Mouse (Mus musculus) limb, embryonic 13.5 days (tissue): ENCODE measurements around the gene Upf1. TPM values are rescaled to one million over a fixed set of nuclear protein-coding genes. Genes with fewer than 3 reads are reported as not detected.

Experiments used
- ATAC-seq: fragments of 200-750 bp; cut with Nextera tagmentation; 2 replicates; pipeline ENCODE4 v1.8.0; 2017; ENCODE audit warnings: low read depth, moderate number of reproducible peaks, moderate TSS enrichment; ENCODE audit not compliant: low FRiP score
- H3K27ac ChIP-seq: fragments of 300-500 bp; sonication (generic); 2 replicates; pipeline ENCODE4 v1.5.1; 2015; ENCODE audit warnings: inconsistent platforms, mild to moderate bottlenecking, moderate library complexity
- H3K27me3 ChIP-seq: fragments of 300-500 bp; sonication (generic); 2 replicates; pipeline ENCODE4 v1.6.1; 2015; ENCODE audit warnings: mild to moderate bottlenecking, inconsistent platforms
- H3K36me3 ChIP-seq: fragments of 300-500 bp; sonication (generic); 2 replicates; pipeline ENCODE4 v1.6.1; 2015; ENCODE audit warnings: inconsistent platforms, mild to moderate bottlenecking, moderate library complexity
- H3K4me1 ChIP-seq: fragments of 300-500 bp; sonication (generic); 2 replicates; pipeline ENCODE4 v1.6.1; 2015; ENCODE audit warnings: inconsistent platforms
- H3K4me2 ChIP-seq: fragments of 300-500 bp; sonication (generic); replicated peaks from 2 replicates; pipeline ENCODE4 v1.6.1; 2015; ENCODE audit warnings: inconsistent platforms, mild to moderate bottlenecking, moderate library complexity
- H3K4me3 ChIP-seq: fragments of 300-500 bp; sonication (generic); 2 replicates; pipeline ENCODE4 v1.5.1; 2015; ENCODE audit warnings: moderate library complexity, mild to moderate bottlenecking, inconsistent platforms
- H3K9ac ChIP-seq: fragments of 300-500 bp; sonication (generic); 2 replicates; pipeline ENCODE4 v1.6.1; 2015; ENCODE audit warnings: mild to moderate bottlenecking, inconsistent platforms
- H3K9me3 ChIP-seq: fragments of 300-500 bp; sonication (generic); 2 replicates; pipeline ENCODE4 v1.6.1; 2016; ENCODE audit warnings: inconsistent platforms
- WGBS: fragments of 180-500 bp; shearing (Covaris S2); methylation state at CpG from one replicate; pipeline ENCODE4 v1.1.7; 2015; 5-methylcytosine and 5-hydroxymethylcytosine counted together
- polyA plus RNA-seq: library from polyadenylated mRNA; unstranded; fragments of >200 nt; fragmentation: Nextera tagmentation; extraction: Ambion mirVana; gene quantifications from 2 replicates; pipeline ENCODE4 v1.2.1, GENCODE M21; 2015

Upf1 gene
- polyA plus RNA-seq, 1 experiment from 2014 or later: 19.5 TPM

DNA sequence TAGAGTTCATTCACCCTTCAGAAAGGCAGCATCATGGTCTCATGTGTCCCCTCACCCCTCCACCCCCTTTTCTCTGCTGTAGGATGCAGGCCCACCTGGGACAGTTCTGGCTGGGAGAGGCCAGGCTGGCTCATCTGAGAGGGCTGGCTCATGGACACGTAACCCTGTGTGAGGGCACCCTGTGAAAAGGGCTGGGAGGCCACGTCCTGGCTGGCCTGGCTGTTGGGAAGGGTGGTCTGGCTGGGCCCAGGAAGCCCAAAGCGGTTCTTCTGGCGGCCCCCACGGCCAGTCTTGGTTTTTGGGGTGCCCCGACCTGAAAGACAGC, 20.2 kb downstream of the Upf1 start:
- H3K27me3 ChIP-seq: peaks cover 7% of the 10 kb centered on the region
- H3K4me2 ChIP-seq: no peak overlapping the region
- H3K4me3 ChIP-seq: no peak overlapping the region
- no peak for ATAC-seq
- H3K36me3 ChIP-seq: peaks cover 78% of the 10 kb centered on the region
- no peaks in the 10 kb centered on the region for H3K9me3 ChIP-seq
- 94% methylated on average over 6 of the region's 6 CpGs for WGBS
- H3K4me1 ChIP-seq: peaks cover 26% of the 10 kb centered on the region
- H3K27ac ChIP-seq: no peak overlapping the region
- no peak overlapping the region for H3K9ac ChIP-seq

DNA sequence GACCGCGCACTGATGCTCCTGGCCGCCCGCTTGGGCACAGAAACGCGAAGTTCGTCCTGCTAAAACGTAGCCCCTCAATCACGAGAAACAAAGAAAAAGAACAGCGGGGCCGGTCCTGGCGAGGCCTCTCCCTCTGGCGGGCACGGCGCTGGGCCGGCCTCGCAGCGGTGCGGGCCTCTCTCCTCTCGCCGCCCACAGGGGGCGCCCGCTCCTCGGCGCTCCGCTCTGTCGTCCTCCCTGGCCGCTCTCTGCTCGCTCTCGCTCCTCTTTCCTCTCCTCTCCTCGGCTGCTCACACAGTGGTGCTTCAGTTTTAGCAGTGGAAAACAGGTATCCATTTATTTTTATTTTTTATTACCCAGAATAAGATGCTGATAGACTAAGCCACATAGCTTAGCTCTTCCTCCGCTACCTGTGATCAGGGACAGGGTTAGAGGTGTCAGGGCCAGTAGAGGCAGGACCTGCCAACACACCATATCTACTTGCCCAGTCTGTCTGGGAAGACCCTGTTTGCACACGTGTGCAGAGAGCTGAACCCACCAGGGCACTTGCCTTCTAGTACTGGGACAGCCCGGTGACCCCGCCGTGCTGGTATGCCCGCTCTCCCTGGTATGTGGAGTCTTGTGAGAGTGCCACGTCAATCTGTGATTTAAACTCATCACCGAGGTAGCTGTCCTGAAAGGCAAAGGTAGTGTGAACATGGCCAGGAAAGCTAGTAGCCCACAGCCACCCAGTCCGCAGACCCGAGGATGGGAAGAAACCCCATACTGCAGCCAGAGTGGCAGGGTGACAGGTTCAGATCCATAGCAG, 20.8 kb downstream of the Upf1 start:
- Histone ChIP-seq H3K4me3 (no peak overlapping the region), H3K4me2 (peak overlapping the region; percentile 38; the same call in 1 of the 2 replicates), H3K4me1 (peaks cover 26% of the 10 kb centered on the region), H3K27me3 (peaks cover 7% of the 10 kb centered on the region), H3K9ac (peak overlapping the region; percentile 25; the same call in 1 of the 2 replicates), H3K27ac (peak overlapping the region; percentile 48; the same call in 1 of the 2 replicates), H3K9me3 (no peaks in the 10 kb centered on the region), H3K36me3 (peaks cover 78% of the 10 kb centered on the region)
- WGBS: 23% methylated on average over 40 of the region's 41 CpGs
- peak; percentile 80 for ATAC-seq

DNA sequence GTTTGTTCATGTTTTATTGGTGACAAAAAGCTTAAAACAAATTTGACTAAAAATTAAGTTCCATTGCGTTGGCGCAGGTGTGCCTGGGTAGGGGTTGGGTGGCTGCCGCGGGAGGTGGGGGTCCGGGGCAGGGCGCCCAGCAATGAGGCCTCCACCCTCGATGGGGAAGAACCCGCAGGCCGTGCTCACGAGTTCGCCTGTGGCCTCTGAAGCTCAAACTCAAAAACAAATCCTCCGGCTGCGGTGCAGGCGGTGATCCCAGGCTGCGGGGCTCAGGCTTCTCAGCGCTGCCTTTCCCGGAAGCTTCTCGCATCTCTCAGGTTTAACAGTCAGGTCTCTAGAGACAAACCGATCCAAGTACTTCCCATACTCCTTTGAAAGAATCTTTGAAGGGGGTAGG, 21.6 kb downstream of the Upf1 start:
- Histone ChIP-seq H3K4me3 (no peak overlapping the region), H3K4me2 (peak overlapping the region; percentile 15), H3K27ac (no peak overlapping the region), H3K4me1 (peaks cover 26% of the 10 kb centered on the region), H3K9ac (no peak overlapping the region; the same call in 1 of the 2 replicates), H3K36me3 (peaks cover 78% of the 10 kb centered on the region), H3K27me3 (peaks cover 7% of the 10 kb centered on the region), H3K9me3 (no peaks in the 10 kb centered on the region)
- ATAC-seq: no peak
- 58% methylated on average over 19 of the region's 19 CpGs for WGBS

DNA sequence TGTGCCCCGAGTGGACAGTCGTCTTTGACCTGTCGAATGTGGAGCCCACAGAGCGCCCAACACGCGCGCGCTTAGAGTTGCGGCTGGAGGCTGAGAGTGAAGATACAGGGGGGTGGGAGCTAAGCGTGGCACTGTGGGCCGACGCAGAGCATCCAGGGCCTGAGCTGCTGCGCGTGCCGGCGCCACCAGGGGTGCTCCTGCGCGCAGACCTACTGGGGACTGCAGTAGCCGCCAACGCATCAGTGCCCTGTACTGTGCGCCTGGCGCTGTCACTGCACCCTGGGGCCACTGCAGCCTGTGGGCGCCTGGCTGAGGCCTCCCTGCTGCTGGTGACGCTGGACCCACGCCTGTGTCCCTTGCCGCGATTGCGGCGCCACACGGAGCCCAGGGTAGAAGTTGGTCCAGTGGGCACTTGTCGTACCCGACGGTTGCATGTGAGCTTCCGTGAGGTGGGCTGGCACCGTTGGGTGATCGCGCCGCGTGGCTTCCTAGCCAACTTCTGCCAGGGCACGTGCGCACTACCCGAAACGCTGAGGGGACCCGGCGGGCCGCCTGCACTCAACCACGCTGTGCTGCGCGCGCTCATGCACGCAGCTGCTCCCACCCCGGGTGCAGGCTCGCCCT, 22.2 kb downstream of the Upf1 start:
- peak overlapping the region; percentile 57 for H3K4me2 ChIP-seq
- 32% methylated on average over 53 of the region's 53 CpGs for WGBS
- peak overlapping the region; percentile 61 for H3K9ac ChIP-seq
- H3K4me1 ChIP-seq: peaks cover 26% of the 10 kb centered on the region
- H3K4me3 ChIP-seq: peak overlapping the region; percentile 25
- peak; percentile 76 for ATAC-seq
- H3K27ac ChIP-seq: peak overlapping the region; percentile 10; the same call in 1 of the 2 replicates
- H3K9me3 ChIP-seq: no peaks in the 10 kb centered on the region
- H3K36me3 ChIP-seq: peaks cover 76% of the 10 kb centered on the region
- H3K27me3 ChIP-seq: peaks cover 7% of the 10 kb centered on the region

DNA sequence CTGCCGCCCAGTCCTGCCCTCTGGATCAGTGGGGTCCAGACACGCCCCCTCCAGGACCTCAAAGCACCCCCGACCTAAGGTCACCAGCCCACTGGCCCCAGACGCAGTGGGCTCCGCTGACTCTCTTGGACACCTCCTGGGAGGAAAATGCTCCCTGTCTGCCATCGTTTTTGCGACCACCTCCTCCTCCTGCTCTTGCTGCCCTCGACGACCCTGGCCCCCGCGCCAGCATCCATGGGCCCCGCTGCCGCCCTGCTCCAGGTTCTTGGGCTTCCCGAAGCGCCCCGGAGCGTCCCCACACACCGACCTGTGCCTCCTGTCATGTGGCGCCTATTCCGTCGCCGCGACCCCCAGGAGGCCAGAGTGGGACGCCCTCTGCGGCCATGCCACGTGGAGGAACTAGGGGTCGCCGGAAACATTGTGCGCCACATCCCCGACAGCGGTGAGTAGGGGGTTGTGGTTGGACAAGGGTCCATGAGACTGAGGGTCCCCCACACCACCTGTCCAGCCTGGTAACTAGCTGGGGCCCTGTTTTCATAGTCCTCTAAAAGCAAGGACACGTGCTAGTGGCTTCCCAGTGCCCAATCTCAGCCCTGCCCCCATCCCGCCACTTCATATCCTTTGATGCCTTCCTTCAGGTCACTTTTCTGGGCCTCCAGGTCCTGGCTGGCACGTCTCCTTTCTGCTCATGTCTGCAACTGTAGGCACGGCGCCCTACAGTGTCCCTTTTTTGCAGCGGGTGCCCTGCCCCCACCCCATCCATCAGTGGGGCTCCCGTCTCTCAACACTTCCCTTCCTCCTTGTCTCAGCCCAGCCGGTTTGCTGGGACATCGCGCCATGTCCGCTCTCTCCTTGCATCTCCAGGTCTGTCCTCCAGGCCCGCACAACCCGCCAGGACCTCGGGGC, 23.0 kb downstream of the Upf1 start:
- Histone ChIP-seq H3K27ac (peak overlapping the region; percentile 10; the same call in 1 of the 2 replicates), H3K4me2 (peak overlapping the region; percentile 57), H3K9me3 (no peaks in the 10 kb centered on the region), H3K36me3 (peaks cover 68% of the 10 kb centered on the region), H3K4me3 (peak overlapping the region; percentile 25), H3K27me3 (peaks cover 7% of the 10 kb centered on the region), H3K9ac (peak overlapping the region; percentile 61), H3K4me1 (peaks cover 26% of the 10 kb centered on the region)
- peak; percentile 17; the same call in 1 of the 2 replicates for ATAC-seq
- WGBS: 9% methylated on average over 45 of the region's 45 CpGs

DNA sequence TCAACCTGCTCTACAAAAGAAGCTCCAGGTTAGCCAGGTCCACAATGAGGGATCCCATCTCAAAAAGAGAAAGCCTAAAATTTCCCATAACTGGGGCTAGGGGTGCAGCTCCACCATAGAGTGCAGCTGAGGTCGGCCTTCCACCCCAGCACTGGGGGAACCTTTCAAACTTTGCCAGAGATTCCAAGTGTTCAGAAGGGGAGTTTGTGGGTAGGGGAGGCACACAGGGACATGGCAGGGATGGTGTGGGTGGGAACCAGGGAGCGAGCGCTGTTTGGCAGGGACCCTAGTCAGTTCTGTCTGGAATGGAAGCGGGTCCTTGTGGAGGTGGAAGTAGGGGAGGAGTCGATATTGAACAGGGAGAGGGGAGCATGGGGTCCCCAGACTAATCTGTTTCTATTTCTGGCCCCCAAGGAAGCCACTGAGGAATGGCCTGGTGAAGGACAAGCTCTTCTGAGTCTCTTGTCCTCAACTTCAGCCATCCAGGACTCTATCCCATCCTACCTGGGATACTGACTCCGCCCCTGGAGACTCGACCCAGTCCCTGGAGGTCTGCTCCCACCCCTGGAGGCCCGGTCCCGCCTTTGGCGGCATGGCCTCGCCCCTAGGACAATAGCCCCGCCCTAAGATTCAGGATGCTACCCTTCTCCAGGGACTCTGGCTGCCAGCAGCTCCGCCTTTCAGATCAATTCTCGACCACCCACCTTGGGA, 23.8 kb downstream of the Upf1 start, which contains the start of gene Gdf1:
Gene Gdf1, plus strand, starts transcription at position 694 of the 711 bp plus-strand sequence.
- Histone ChIP-seq H3K4me2 (peak within 1 kb of the TSS; percentile 57), H3K36me3 (peaks cover 68% of the 10 kb centered on the region), H3K27me3 (peaks cover 7% of the 10 kb centered on the region), H3K9ac (peak within 1 kb of the TSS; percentile 61), H3K27ac (peak within 1 kb of the TSS; percentile 10; the same call in 1 of the 2 replicates), H3K4me3 (peak within 1 kb of the TSS; percentile 25), H3K9me3 (no peaks in the 10 kb centered on the region), H3K4me1 (peaks cover 26% of the 10 kb centered on the region)
- WGBS: 31% methylated on average over 14 of the region's 14 CpGs
- no peak for ATAC-seq

DNA sequence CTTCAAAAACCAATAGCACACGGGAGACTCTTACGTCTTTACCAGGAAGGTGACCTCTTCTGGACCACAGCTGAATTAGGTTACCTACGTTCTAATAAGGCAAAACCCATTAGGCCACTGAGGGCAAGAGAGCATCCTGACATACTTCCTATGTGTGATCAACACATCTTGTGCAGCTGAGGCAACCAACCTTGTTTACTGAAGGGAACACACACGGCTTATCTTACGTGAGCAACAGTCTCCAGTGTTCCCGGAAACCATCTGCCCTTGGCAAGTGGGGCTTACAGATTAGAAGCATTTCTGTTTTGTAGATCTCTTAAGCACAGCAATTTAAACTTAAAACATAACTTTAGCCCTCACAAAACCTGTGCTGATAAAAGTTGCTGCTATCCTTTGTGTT, 25.6 kb downstream of the Upf1 start:
- peaks cover 7% of the 10 kb centered on the region for H3K27me3 ChIP-seq
- no peak overlapping the region for H3K27ac ChIP-seq
- no peak overlapping the region for H3K4me3 ChIP-seq
- no peaks in the 10 kb centered on the region for H3K9me3 ChIP-seq
- peaks cover 26% of the 10 kb centered on the region for H3K4me1 ChIP-seq
- H3K4me2 ChIP-seq: no peak overlapping the region
- H3K9ac ChIP-seq: no peak overlapping the region
- WGBS: 94% methylated on average over 6 of the region's 6 CpGs
- peaks cover 66% of the 10 kb centered on the region for H3K36me3 ChIP-seq
- ATAC-seq: no peak

DNA sequence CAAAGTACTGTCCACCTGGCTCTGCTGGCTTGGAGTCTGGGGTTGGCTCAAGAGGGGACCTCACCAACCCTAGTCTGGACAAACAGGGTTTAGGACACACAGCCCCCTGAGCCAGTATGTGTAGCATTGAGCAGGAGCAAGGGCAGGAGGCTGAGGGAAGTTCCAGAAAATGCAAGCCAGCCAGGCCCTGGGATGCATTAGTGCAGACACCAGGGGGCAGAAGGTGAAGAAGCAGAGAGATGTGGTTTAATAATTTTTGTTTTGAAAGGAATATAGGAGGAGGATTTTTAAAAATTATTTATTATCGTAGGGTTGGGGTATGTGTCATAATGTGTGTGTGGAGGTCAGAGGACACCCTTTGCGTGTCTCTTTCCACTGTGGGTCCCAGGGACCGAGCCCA, 29.4 kb downstream of the Upf1 start:
- Histone ChIP-seq H3K36me3 (peaks cover 70% of the 10 kb centered on the region), H3K27ac (no peak overlapping the region), H3K4me1 (no peaks in the 10 kb centered on the region), H3K9ac (no peak overlapping the region), H3K4me2 (no peak overlapping the region), H3K4me3 (no peak overlapping the region), H3K9me3 (no peaks in the 10 kb centered on the region), H3K27me3 (no peaks in the 10 kb centered on the region)
- ATAC-seq: no peak
- WGBS: 88% methylated on average over 3 of the region's 3 CpGs

DNA sequence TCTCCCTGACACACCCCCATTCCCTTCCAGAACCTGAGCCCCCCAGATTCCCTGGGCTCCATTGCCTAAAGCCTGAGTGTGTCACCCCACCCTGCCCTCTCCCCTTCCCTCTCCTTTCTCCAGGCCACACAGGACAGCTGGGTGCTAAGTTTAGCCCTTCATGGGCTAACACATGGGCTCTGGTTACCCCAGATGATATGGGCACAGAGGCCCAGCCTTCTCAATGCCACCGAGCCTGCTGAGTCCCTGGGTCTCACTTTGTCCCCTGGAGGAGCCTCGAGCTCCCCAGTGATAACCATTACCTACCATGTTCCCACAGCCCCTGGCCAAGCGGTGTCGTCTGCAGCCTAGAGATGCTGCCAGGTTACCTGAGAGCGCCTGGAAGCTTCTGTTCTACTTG, 35.2 kb downstream of the Upf1 start:
- Histone ChIP-seq H3K4me2 (no peak overlapping the region), H3K4me1 (peaks cover 31% of the 10 kb centered on the region), H3K27ac (peak overlapping the region; percentile 28; the same call in 1 of the 2 replicates), H3K27me3 (no peaks in the 10 kb centered on the region), H3K9ac (no peak overlapping the region), H3K9me3 (no peaks in the 10 kb centered on the region), H3K4me3 (no peak overlapping the region), H3K36me3 (peaks cover 35% of the 10 kb centered on the region)
- WGBS: 83% methylated on average over 5 of the region's 5 CpGs
- ATAC-seq: no peak

DNA sequence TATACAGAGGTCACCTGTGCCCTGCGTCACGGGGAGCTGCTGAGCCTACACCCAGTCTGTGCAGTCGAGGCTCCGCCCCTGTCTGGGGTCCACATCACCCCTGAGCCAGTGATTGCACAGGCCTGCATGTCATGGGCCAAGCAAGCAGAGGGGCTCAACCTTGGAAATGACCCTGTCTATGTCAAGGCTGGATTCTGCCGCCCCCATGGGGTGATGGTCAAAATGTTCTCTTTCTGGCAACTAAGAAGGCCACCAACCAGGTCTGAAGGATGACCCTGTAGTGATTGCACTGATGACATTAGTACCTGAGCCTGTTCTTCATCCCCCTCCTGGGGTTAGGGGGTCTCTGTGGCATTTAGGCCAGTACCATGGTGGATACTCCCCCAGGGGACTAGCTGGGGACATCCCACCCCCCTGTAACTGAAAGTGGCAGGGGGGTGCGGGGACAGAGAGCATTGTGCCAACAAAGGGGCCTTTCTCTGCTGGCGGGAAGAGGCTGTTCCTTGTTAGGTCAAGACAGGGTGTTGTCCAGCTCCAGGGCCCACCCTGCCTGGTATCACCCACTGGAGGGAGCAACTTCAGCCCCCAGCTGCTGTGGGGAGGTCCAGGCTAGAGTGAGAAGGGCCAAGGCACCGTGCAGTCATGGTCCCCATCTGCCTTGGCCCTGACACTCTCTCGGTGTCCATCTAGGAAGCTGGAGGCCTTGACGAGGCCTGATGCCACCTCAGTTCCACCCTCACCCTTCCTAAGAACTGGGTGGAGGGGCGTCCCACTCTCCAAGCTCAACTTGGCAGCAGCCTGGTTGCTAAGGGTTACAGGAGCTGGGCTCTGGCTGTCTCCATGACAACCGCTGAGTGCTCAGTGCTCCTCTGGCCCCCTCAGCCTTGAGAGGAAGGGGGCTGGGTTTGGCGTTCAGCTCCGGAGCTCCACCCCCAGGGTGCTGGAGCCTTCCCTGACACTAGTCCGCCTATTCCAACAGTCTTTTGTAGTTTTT, 36.3 kb downstream of the Upf1 start:
- H3K9me3 ChIP-seq: no peaks in the 10 kb centered on the region
- H3K9ac ChIP-seq: peak overlapping the region; percentile 77
- peaks cover 31% of the 10 kb centered on the region for H3K4me1 ChIP-seq

More for the DNA sequence above, 36.3 kb downstream of the Upf1 start:
- peak; percentile 81 for ATAC-seq
- H3K27ac ChIP-seq: peak overlapping the region; percentile 84
- peak overlapping the region; percentile 80 for H3K4me2 ChIP-seq
- WGBS: 15% methylated on average over 15 of the region's 15 CpGs
- H3K27me3 ChIP-seq: no peaks in the 10 kb centered on the region
- peaks cover 36% of the 10 kb centered on the region for H3K36me3 ChIP-seq
- peak overlapping the region; percentile 67 for H3K4me3 ChIP-seq
